Comparison of ENCODE assay signal across 24 mouse cellular contexts in genomic region chr11:80496640-80497039, GRCm38 (mm10). TPM values are rescaled to one million over a fixed set of nuclear protein-coding genes. Genes with fewer than 3 reads are reported as not detected.
DNase-seq lines count a peak whose midpoint lies in the region; TF ChIP-seq lines count a peak whose summit lies in the region.
"Had no signal": no experiment of that assay in that cellular context is flagged by ENCODE, and none has a peak within 500 bp of the region (broad histone marks: within the 10 kb centered on the region; RNA-seq: fewer than 3 reads in every experiment).

No protein-coding gene starts in this region.

- dilution Hi-C loops in CH12.LX (cut with MboI; ENCODE audit: extremely low pct_ligation_motif_present, extremely low pct_unique_long_range_greater_than_20kb, low sequenced_read_pairs) = no loop called here

- in situ Hi-C loops in CH12.LX (cut with MboI; ENCODE audit: low pct_ligation_motif_present, low pct_unique_long_range_greater_than_20kb, low sequenced_read_pairs) = no loop called here

- DNase-seq in layer of hippocampus, adult 2 months (ENCODE audit: low spot score in 2 of 2) = no peak
- DNase-seq in layer of hippocampus, adult 8-10 months (ENCODE audit: low spot score in 2 of 2) = no peak
- DNase-seq in 3T3-L1 (ENCODE audit: low read depth, low spot score) = peak; percentile 61
- DNase-seq in CH12.LX (ENCODE audit: extremely low read depth) = peak; percentile 35
- DNase-seq in induced T-regulatory cell, adult 2 months (ENCODE audit: low read depth) = peak; percentile 44
- DNase-seq in frontal cortex, postnatal 36 days (ENCODE audit: low spot score in 2 of 2) = no peak
- no peak for DNase-seq in thymus, postnatal 0 days (ENCODE audit: low spot score)
- no peak for DNase-seq in adrenal gland, adult 8-10 months
- DNase-seq: adrenal gland, adult 2 months; adrenal gland, postnatal 25 days; cerebellum, adult 18-20 months; cerebellum, adult 9-10 months; cerebellum, postnatal 14 days; gastrocnemius, adult 2 months; gastrocnemius, postnatal 14 days; heart, adult 11 months; heart, postnatal 14 days; heart, postnatal 4 days had no signal

- H3K79me2 ChIP-seq in CH12.LX (replicated peaks; ENCODE audit: control insufficient read depth, extremely low read depth, insufficient read depth, poor library complexity, severe bottlenecking) = no peaks in the 10 kb centered on the region

- no peaks in the 10 kb centered on the region for H3K27me3 ChIP-seq in CH12.LX (replicated peaks)
- H3K27me3 ChIP-seq: forebrain, embryonic 13.5 days; heart, embryonic 13.5 days had no signal

- peak overlapping the region; percentile 53; the same call in 1 of the 2 replicates for H3K27ac ChIP-seq in layer of hippocampus, adult 2 months
- peak overlapping the region; percentile 72; the same call in 1 of the 2 replicates for H3K27ac ChIP-seq in CH12.LX (ENCODE audit: insufficient read depth, low read depth)
- H3K27ac ChIP-seq: forebrain, embryonic 10.5 days; forebrain, embryonic 13.5 days; gastrocnemius, adult 2 months; hindbrain, embryonic 14.5 days; hindbrain, postnatal 0 days had no signal

- peaks cover 2% of the 10 kb centered on the region for H3K9me3 ChIP-seq in CH12.LX (replicated peaks; ENCODE audit: low read length)
- H3K9me3 ChIP-seq: forebrain, embryonic 10.5 days; forebrain, embryonic 13.5 days; G1E; heart, embryonic 13.5 days had no signal

- TF ChIP-seq RAD21 in CH12.LX (IDR thresholded peaks at IDR 0.05; ENCODE audit: low read depth, low read length) = no peak

- H3K4me3 ChIP-seq in layer of hippocampus, adult 2 months = no peak overlapping the region
- no peak overlapping the region for H3K4me3 ChIP-seq in CH12.LX (replicated peaks in 1 of 3; ENCODE audit: low read depth in 2 of 3, low read length in 2 of 3, poor library complexity in 1 of 3)
- H3K4me3 ChIP-seq: forebrain, embryonic 10.5 days; forebrain, embryonic 13.5 days; gastrocnemius, adult 2 months; heart, embryonic 13.5 days had no signal

- TF ChIP-seq CTCF in layer of hippocampus, adult 2 months (conservative IDR thresholded peaks at IDR 0.05) = no peak
- no peak for TF ChIP-seq CTCF in CH12.LX (conservative IDR thresholded peaks at IDR 0.05 in 1 of 2, IDR thresholded peaks at IDR 0.05 in 1 of 2; ENCODE audit: low read depth in 2 of 2, low read length in 2 of 2)

- TF ChIP-seq EP300 in CH12.LX (IDR thresholded peaks at IDR 0.05; ENCODE audit: low read length) = 0 out of 2 replicates have a peak, but pooled peaks have one; percentile 31

- peaks cover 44 to 62% of the 10 kb centered on the region in 2 experiments for H3K4me1 ChIP-seq in CH12.LX (ENCODE audit: control insufficient read depth in 1 of 2, insufficient read depth in 2 of 2)

- H3K36me3 ChIP-seq in CH12.LX (replicated peaks in 1 of 2; ENCODE audit: control insufficient read depth in 1 of 2, insufficient read depth in 1 of 2, low read length in 1 of 2) = no peaks in the 10 kb centered on the region
- H3K36me3 ChIP-seq: forebrain, embryonic 10.5 days; G1E; heart, embryonic 13.5 days had no signal

- H3K9ac ChIP-seq in CH12.LX (ENCODE audit: insufficient read depth, low read depth) = no peak overlapping the region
- H3K9ac ChIP-seq: forebrain, embryonic 13.5 days; hindbrain, embryonic 14.5 days had no signal

- no peak for TF ChIP-seq POLR2A in CH12.LX (IDR thresholded peaks at IDR 0.05; ENCODE audit: low read depth, low read length)

- H3K4me2 ChIP-seq in CH12.LX (ENCODE audit: insufficient read depth, low read depth, poor library complexity, severe bottlenecking) = peak overlapping the region; percentile 32; the same call in 1 of the 2 replicates
- H3K4me2 ChIP-seq: forebrain, embryonic 13.5 days; heart, embryonic 13.5 days; hindbrain, embryonic 14.5 days had no signal

TF ChIP-seq in CH12.LX, 34 proteins besides CTCF, POLR2A, EP300 and RAD21:
- peak; percentile 66 for TF ChIP-seq ETS1 (conservative IDR thresholded peaks at IDR 0.05; ENCODE audit: low read depth, low read length)
- TF ChIP-seq CHD2 (IDR thresholded peaks at IDR 0.05; ENCODE audit: low read length) = 0 out of 2 replicates have a peak, but pooled peaks have one; percentile 32
- TF ChIP-seq CHD1 (IDR thresholded peaks at IDR 0.05; ENCODE audit: low read depth, low read length) = no peak
- TF ChIP-seq UBTF (IDR thresholded peaks at IDR 0.05; ENCODE audit: low read depth, low read length) = no peak
- no peak for TF ChIP-seq KAT2A (IDR thresholded peaks at IDR 0.05; ENCODE audit: insufficient replicate concordance, low read length)
- peak; percentile 68 for TF ChIP-seq IRF4 (IDR thresholded peaks at IDR 0.05; ENCODE audit: low read depth, low read length)
- TF ChIP-seq TBP (conservative IDR thresholded peaks at IDR 0.05; ENCODE audit: low read depth, low read length) = no peak
- TF ChIP-seq JUN (IDR thresholded peaks at IDR 0.05; ENCODE audit: insufficient read depth, low read depth, low read length) = no peak
- no peak for TF ChIP-seq E2F4 (IDR thresholded peaks at IDR 0.05; ENCODE audit: insufficient replicate concordance, low read depth, low read length)
- no peak for TF ChIP-seq USF2 (conservative IDR thresholded peaks at IDR 0.05; ENCODE audit: low read depth, low read length)
- TF ChIP-seq GABPA (IDR thresholded peaks at IDR 0.05; ENCODE audit: insufficient replicate concordance, low read depth, low read length) = no peak
- TF ChIP-seq MXI1 (IDR thresholded peaks at IDR 0.05; ENCODE audit: low read depth, low read length) = no peak
- TF ChIP-seq ELF1 (IDR thresholded peaks at IDR 0.05; ENCODE audit: low read depth, low read length) = 0 out of 2 replicates have a peak, but pooled peaks have one; percentile 22
- TF ChIP-seq BHLHE40 (IDR thresholded peaks at IDR 0.05; ENCODE audit: low read depth, low read length) = peak; percentile 55; the same call in 1 of the 2 replicates
- TF ChIP-seq MAFK (IDR thresholded peaks at IDR 0.05; ENCODE audit: insufficient replicate concordance, low read length) = peak; percentile 56; the same call in 1 of the 2 replicates
- TF ChIP-seq NRF1 (IDR thresholded peaks at IDR 0.05; ENCODE audit: low read depth, low read length) = no peak
- no peak for TF ChIP-seq HCFC1 (IDR thresholded peaks at IDR 0.05; ENCODE audit: low read depth, low read length)
- no peak for TF ChIP-seq ZMIZ1 (IDR thresholded peaks at IDR 0.05; ENCODE audit: low read depth, low read length)
- TF ChIP-seq SIN3A (IDR thresholded peaks at IDR 0.05; ENCODE audit: low read length) = 0 out of 2 replicates have a peak, but pooled peaks have one; percentile 47
- TF ChIP-seq SMC3 (IDR thresholded peaks at IDR 0.05; ENCODE audit: low read depth, low read length) = no peak
- no peak for TF ChIP-seq USF1 (IDR thresholded peaks at IDR 0.05; ENCODE audit: low read depth, low read length)
- TF ChIP-seq ZC3H11A (IDR thresholded peaks at IDR 0.05; ENCODE audit: low read depth, low read length) = no peak
- TF ChIP-seq NELFE (IDR thresholded peaks at IDR 0.05; ENCODE audit: low read depth, low read length) = no peak
- TF ChIP-seq MYC (IDR thresholded peaks at IDR 0.05; ENCODE audit: low read depth, low read length) = no peak
- peak; percentile 73 for TF ChIP-seq MEF2A (IDR thresholded peaks at IDR 0.05; ENCODE audit: borderline replicate concordance, low read depth, low read length)
- no peak for TF ChIP-seq MAZ (IDR thresholded peaks at IDR 0.05; ENCODE audit: low read depth, low read length)
- TF ChIP-seq ZKSCAN1 (IDR thresholded peaks at IDR 0.05; ENCODE audit: borderline replicate concordance, low read depth, low read length) = no peak
- no peak for TF ChIP-seq POLR2AphosphoS2 (IDR thresholded peaks at IDR 0.05; ENCODE audit: low read depth, low read length)
- TF ChIP-seq ZNF384 (IDR thresholded peaks at IDR 0.05; ENCODE audit: low read depth, low read length) = no peak
- TF ChIP-seq MAX (IDR thresholded peaks at IDR 0.05; ENCODE audit: low read length) = no peak
- TF ChIP-seq TCF12 (IDR thresholded peaks at IDR 0.05; ENCODE audit: low read depth, low read length) = peak; percentile 49; the same call in 1 of the 2 replicates
- no peak for TF ChIP-seq PAX5 (IDR thresholded peaks at IDR 0.05; ENCODE audit: low read length)
- no peak for TF ChIP-seq RCOR1 (conservative IDR thresholded peaks at IDR 0.05; ENCODE audit: low read depth, low read length)
- TF ChIP-seq JUND (conservative IDR thresholded peaks at IDR 0.05; ENCODE audit: low read depth, low read length) = no peak

RNA-seq across cellular contexts. Expression of gene Cdk5r1, which starts 19.8 kb away (rescaled TPM):
- total RNA-seq in layer of hippocampus, adult 2 months (2021) = 100 to 1,000 TPM; 218 to 227 TPM
- 100 to 1,000 TPM; 180 to 207 (median 189) TPM for total RNA-seq in layer of hippocampus, adult 8-10 months (2022)
- total RNA-seq in CH12.LX (2012; rRNA removed) (12.7 and 23.3 TPM in 2 replicates), CH12.LX (2014; rRNA removed) (2.6 and 2.8 TPM in 2 replicates)
- polyA plus RNA-seq in CH12.LX (2012; ENCODE audit: insufficient read length, low read depth) = 2.7 and 3.5 TPM in 2 replicates
- 1.2 and 1.7 TPM in 2 replicates for polyA plus RNA-seq in thymus, postnatal 0 days (2015; fragmentation: Nextera tagmentation; extraction: Ambion mirVana)
- total RNA-seq in adrenal gland, adult 8-10 months (2022) = 1 to 10 TPM; 2.4 to 3.9 (median 3.4) TPM

Comparison
In these comparisons a context has a peak if more than half of its experiments do, and no peak if none do; other contexts are left out.
1. DNase-seq: peak in 3T3-L1 (single experiment), CH12.LX (single experiment) and induced T-regulatory cell, adult 2 months (single experiment); none in layer of hippocampus, adult 2 months (0 of 2), layer of hippocampus, adult 8-10 months (0 of 2), frontal cortex, postnatal 36 days (0 of 2), thymus, postnatal 0 days (single experiment) and adrenal gland, adult 8-10 months (single experiment).
2. RNA of gene Cdk5r1, which starts 19.8 kb away (total RNA-seq): 218 to 227 TPM in layer of hippocampus, adult 2 months and 180 to 207 TPM in layer of hippocampus, adult 8-10 months; 2.6 to 23.3 TPM in CH12.LX and 2.4 to 3.9 TPM in adrenal gland, adult 8-10 months; every median in the first group is over 4 times any median in the second.